Mouse (Mus musculus) thymus, postnatal 0 days (tissue): ENCODE results near the gene Dnah11. TPM values are rescaled to one million over a fixed set of nuclear protein-coding genes. Genes with fewer than 3 reads are reported as not detected.

Experiments
- polyA plus RNA-seq: library from polyadenylated mRNA; unstranded; fragments of >200 nt; fragmentation: Nextera tagmentation; extraction: Ambion mirVana; gene quantifications from 2 replicates; pipeline ENCODE4 v1.2.1, GENCODE M21; 2015

Gene Dnah11
- polyA plus RNA-seq, 1 experiment from 2014 or later = 0.03 TPM

Other genes starting within 250 kb of the Dnah11 start
- gene Sp4, start 102.4 kb upstream of the Dnah11 start, polyA plus RNA-seq = 12.7 and 13.7 TPM in 2 replicates